Mouse (Mus musculus): Measurements from ENCODE around the gene Fbxl7.

Gene Fbxl7
- long read RNA-seq, experiment 1, partial matches to known transcripts, result 0 of 3 reads
- long read RNA-seq, experiment 1, other reads (novel, unspliced or antisense), result 3 of 3 reads
- long read RNA-seq, experiment 2, partial matches to known transcripts, result 0 of 3 reads
- long read RNA-seq, experiment 2, other reads (novel, unspliced or antisense), result 3 of 3 reads

DNA sequence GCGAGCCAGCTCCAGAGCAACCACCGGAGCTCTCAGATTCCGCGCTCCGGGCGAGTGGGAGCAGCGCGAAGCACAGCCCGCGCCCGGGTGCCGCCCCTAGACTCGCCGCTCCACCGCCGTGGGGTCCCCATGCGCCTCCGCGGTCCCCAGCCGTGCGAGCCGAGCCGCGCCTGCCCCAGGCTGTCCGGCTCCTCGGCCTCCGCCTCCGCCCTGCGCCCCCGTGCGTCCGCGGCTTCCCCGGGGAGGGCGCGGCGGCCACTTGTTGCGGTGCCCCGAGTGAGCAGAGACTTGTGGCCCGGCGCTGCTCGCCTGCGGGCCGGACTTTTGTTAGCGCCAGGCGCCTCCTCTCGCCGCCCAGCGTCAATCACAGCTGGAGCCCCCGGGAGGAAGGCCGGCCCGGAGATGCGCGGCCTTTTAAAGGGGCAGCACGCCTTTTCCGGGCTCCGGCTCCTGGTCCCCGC lies at the start of gene Fbxl7:
Gene Fbxl7, minus strand, starts transcription at position 330 of the 461 bp plus-strand sequence.
- intact Hi-C loops (cut with DNase I), result loop anchor here (5.0 to 10.0 kb wide), 4 partner anchors 100 to 273 kb away; no protein-coding TSS in a partner anchor

DNA sequence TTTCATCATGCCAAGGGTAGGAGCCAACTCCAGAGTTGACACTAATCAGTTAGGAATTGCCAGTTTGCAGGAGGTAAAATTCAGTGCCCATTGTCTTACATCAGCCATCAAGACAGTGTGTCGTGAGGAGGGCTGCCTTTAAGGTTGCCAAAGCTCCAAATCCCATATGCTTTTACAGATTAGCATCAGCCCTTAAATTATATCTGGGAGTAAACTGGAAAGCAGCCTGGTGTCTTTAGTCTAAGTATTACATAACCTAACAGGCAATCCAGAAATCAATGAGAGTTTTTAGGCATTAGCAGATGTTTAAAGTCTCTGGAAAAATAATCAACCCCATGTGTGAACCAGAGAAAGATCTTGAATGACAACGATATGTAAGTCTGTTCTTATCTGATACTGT lies 26.6 kb upstream of the Fbxl7 start:
- intact Hi-C loops (cut with DNase I), result no loop called here

DNA sequence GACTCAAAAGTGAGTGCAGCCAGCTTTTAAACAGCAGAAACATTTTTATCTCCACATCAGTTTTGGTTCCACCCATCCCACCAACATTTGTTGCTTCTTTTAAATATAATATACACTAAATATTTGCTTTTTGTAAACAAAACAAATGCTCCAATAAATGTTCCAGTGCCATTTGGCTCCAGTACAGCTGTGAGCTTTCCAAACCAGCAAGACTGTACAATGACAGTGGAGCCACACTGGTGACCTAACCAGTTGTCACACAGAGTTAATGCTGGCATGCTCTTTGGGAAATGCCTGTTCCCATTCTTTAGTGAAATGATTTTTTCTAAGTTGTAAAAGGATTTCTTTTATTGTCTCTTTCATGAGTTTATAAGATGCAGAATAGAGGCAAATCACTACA lies 18.0 kb upstream of the Fbxl7 start:
- intact Hi-C loops (cut with DNase I), result no loop called here

DNA sequence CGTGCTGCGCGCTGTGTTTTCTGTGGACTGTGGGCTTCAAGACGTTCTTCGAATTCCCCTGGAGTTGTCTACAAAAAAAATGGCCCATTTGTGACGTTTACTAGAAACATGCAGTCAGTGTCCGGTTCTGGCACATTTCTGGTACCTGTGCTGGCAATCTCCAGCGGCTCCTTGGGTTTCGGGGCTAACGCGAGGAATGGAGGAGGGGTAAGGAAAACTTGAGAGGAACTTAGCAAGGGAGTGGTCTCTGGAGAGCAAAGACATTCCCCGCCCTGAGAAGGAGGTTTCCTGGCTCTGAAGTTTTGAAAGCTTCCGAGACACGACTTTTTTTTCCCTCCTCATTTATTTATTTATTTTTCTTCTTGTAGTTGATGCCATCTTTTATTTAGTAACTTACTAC lies 381 bp upstream of the Fbxl7 start:
- intact Hi-C loops (cut with DNase I), result loop anchor here (5.0 to 10.0 kb wide), 4 partner anchors 101 to 273 kb away; no protein-coding TSS in a partner anchor

GRCm38 (mm10) chr15:26894801-26895229 lies 565 bp downstream of the Fbxl7 start:
- intact Hi-C loops (cut with DNase I), result loop anchor here (5.0 to 10.0 kb wide), 4 partner anchors 100 to 273 kb away; no protein-coding TSS in a partner anchor

GRCm38 (mm10) chr15:26894031-26894655 lies 1.2 kb downstream of the Fbxl7 start:
- intact Hi-C loops (cut with DNase I), result loop anchor here (10.0 kb wide), 2 partner anchors 99 to 169 kb away; no protein-coding TSS in a partner anchor

DNA sequence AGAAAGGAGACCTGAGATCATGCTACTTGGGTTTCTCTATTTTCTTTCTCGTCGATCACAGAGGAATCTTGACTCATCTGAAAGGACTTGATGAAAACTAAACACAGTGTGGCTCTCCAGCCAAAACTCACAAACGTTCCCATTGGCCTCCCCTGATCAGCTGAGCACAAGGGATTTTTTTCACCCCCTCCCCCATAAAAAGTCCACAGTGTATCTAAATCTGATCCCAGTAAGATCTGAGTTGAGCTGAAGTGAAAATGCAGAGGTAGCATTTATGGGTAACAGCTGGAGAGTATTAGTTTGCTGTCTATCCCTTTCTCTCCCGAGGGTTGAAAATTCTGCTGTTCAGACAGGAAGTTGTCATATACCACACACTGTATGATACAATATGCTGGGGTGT lies 2.2 kb downstream of the Fbxl7 start:
- intact Hi-C loops (cut with DNase I), result loop anchor here (10.0 kb wide), 2 partner anchors 98 to 168 kb away; no protein-coding TSS in a partner anchor

DNA sequence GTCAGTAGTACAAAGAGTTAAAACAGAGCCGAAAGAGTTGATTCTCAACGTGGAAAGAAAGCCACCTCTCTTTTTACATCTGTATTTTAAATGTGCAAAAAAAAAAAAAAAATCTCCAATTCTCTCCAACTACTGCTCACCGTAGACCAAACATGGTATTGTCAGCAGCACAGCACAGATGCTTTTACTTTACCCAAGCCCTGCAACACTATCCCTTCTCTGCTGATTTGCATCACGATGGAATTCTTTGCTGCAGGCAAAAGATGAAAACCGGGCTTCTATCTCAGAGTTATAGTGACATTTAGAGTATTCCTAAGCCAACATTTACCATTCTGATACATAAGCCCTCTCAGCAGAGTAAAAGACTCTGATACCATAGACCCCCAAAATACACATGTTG lies 5.4 kb downstream of the Fbxl7 start:
- intact Hi-C loops (cut with DNase I), result loop anchor here (10.0 kb wide), 2 partner anchors 95 to 165 kb away; no protein-coding TSS in a partner anchor

DNA sequence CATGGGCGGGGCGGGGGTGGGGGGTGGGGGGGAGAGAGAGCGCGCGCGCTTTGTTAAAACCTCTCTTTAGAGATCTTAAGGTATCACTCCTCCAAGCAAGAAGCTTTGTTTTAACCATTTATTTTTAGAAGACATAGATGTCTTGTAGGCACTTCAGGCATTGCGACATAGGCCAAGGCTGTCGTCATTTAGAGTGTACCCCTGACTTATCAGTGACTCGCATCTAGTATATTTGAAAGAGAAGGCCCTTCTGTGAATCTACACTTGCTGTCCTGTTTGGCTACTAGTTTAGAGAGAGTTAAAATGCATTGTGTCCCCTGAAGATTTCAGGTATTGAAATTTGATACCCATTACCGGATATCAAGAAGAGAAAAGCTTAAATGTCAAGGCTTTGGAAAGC lies 7.2 kb downstream of the Fbxl7 start:
- intact Hi-C loops (cut with DNase I), result no loop called here

DNA sequence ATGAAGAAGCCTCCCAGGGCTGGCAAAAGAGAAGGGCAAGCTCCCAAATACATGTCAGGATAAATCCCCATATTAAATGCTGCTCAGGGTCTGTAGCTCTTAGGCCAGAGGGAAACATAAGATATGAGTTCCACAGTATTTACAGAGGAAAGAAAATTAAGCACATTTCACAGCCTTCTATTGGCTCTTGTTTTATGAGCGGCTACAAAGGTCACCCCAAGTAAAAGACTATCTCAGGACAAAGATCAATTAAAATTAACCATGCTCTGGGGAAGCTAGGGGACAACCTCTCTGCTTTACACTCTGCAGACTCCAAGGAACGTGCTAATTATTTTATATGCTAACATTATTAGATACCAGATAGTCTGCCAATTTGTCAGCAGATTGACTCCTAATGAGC lies 9.4 kb downstream of the Fbxl7 start:
- intact Hi-C loops (cut with DNase I), result no loop called here

- intact Hi-C loops (cut with DNase I), result no loop called here
Observed at GRCm38 (mm10) chr15:26880212-26880956, 15.0 kb downstream of the Fbxl7 start.

DNA sequence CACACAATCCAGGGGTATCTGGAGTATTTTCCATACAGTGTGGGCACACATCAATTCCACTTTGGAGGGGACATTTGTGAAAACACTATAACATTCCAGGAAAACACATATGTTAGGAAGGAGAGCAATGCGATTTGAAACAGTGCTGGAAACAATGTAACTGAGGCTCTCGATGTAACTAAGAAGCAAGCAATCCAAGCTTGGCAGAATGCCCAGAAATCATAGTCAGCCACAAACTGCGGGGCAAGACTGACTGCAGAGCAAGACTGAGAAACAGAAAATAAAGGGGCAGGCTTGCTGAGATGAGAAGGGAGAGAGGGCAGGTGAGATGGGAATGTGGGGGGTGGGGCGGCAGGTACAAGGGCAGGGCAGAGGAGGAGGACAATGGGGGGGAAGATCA lies 19.7 kb downstream of the Fbxl7 start:
- intact Hi-C loops (cut with DNase I), result no loop called here

- intact Hi-C loops (cut with DNase I), result no loop called here
Observed at GRCm38 (mm10) chr15:26872234-26872633, 23.1 kb downstream of the Fbxl7 start.

DNA sequence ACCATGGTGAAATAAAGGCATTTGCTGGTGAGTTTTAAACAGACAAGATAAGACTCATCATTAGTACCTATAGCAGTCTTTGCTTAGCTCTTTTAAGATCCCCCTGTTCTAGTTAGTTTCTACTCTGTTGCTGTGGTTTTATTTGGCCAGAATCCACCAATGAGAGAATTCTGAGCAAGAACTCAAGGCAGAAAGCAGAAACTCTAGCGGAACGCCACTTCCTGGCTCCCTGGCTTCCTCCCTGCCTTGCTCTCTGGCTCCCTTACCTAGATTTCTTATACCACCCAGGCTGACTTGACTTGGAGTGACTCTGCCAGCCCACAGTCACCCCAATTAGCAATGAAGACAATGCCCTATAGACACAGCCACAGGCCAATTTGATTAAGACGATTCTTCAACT lies 26.2 kb downstream of the Fbxl7 start:
- intact Hi-C loops (cut with DNase I), result no loop called here

DNA sequence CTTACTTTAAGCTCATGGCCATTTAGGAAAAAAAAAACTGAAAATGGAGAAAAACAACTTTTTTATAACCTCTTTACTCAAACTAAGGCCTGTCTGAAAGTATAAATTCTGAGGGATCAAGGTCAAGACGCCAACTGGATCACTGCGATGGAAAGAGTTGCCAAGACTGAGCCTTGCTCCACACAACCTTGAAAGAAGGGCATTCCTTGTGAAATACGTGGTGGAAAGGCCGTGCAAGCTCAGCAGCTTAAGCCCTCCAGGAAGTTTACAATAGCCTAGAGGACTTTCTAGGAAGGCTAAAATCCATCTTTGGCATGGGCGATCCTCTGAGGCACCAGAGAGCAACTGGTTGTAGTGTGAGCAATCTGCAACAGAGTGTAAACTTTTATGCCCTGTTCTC lies 27.9 kb downstream of the Fbxl7 start:
- intact Hi-C loops (cut with DNase I), result no loop called here

DNA sequence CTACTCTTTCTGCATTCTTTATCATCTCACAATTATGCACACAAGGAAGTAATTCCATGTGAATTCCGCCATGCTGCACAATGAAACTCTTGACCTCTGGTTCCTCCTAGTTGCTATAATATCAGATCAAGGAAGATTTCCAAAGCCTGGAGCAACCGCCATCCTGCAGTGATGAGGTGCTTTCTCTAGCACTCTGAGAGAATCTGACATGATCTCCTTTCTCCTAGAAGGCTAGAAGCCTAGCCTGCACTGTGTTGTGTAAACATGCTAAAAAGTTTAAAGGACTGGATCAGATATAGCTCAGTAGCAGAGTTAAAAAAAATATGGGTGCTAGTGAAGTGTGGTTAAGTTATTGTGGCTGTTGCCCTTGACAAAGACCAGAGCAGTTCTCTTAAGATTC lies 33.2 kb downstream of the Fbxl7 start:
- intact Hi-C loops (cut with DNase I), result no loop called here

DNA sequence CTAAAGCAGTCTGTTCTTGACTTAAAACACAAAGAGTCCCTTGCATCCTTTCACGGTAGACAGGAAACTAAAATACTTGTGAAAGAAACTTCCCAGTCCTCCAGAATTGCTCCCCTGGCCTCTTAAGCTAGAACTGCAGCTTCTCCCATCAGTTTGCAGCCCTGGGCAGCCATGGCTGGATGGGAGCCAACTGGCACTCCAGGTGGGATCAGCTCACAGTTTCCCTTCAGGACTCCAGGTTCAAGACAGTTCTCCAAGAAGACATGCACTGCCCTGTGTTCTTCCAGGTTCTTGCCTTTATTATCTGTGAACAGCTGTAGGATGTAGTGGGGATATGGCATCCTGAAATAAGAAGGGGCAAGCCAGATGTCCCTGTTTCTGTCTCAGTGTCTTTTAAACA lies 45.8 kb downstream of the Fbxl7 start:
- intact Hi-C loops (cut with DNase I), result no loop called here

DNA sequence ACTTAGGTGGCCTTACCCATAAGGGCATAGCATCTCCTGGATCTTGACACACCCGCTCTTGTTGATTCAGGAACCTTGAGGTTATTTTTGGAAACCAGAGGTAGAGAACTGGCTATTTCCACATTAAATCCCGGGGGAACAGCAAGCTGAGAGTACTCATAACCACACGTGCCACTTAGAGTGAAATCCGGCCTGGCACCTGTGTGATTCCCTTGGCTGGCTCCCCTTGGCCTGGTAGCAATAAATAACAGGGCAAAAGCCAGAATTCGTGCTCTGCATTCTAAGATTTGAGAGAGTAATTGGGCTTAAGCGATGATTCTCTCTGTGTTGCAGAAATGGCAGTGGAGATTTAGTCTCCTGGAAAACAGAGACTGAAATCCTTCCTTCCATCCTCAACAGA lies 53.2 kb downstream of the Fbxl7 start:
- intact Hi-C loops (cut with DNase I), result no loop called here

DNA sequence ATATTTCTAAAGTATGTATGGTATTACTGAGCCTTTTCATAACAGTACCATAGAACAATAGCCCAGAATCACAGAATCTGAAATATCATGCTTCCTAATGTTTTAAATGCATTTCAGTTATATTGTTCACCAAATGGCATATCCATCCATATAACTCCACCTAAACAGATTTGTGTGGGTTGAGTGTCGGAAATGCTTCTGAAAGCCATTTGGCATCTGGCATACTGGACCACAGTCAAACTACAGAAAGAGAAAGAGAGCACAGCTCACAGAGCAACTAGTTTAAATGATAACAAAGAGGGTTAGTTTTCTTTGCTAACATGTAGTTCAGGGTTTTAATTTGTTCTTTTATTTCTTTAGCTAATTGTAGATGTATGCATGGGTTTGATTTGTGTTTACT lies 57.0 kb downstream of the Fbxl7 start:
- intact Hi-C loops (cut with DNase I), result no loop called here

GRCm38 (mm10) chr15:26837200-26837599 lies 58.2 kb downstream of the Fbxl7 start:
- intact Hi-C loops (cut with DNase I), result no loop called here

- intact Hi-C loops (cut with DNase I), result no loop called here
Observed at GRCm38 (mm10) chr15:26834415-26834814, 61.0 kb downstream of the Fbxl7 start.

DNA sequence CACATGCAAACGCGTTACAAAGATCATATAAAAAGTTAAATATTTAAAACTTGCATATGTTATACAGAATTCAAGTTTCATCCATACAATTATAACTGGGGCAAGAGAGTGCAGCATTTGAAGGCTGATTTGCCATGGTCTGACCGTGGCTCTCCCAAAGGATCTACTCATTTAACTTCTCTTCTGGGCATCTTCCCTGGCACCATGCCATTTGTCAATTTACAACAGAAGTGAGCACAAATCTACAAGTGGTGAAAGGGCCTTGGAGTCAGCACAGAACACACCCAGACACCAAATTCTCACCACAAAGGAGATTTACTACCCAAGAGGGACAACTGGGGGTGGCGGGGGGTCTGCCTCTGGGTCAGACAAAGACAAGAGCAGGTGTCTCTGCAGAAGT lies 64.2 kb downstream of the Fbxl7 start:
- intact Hi-C loops (cut with DNase I), result no loop called here
